ENCODE assay signal across 9 mouse cellular contexts in genomic region chr13:44833353-44833752, GRCm38 (mm10).
DNase-seq lines count a peak whose midpoint lies in the region; ATAC-seq and TF ChIP-seq lines count a peak whose summit lies in the region.
"Had no signal": no experiment of that assay in that cellular context is flagged by ENCODE, and none has a peak within 500 bp of the region (broad histone marks: within the 10 kb centered on the region; RNA-seq: fewer than 3 reads in every experiment).

No protein-coding gene starts in this region.

- H3K27ac ChIP-seq in intestine, postnatal 0 days (ENCODE audit: low read depth, low read length), result no peak overlapping the region
- no peak overlapping the region for H3K27ac ChIP-seq in intestine, embryonic 16.5 days (ENCODE audit: low read length)
- H3K27ac ChIP-seq in midbrain, embryonic 16.5 days (ENCODE audit: low read length), result no peak overlapping the region
- H3K27ac ChIP-seq: limb, embryonic 12.5 days had no signal

- H3K36me3 ChIP-seq in intestine, postnatal 0 days (ENCODE audit: control insufficient read depth, insufficient read depth), result no peaks in the 10 kb centered on the region
- no peaks in the 10 kb centered on the region for H3K36me3 ChIP-seq in intestine, embryonic 16.5 days (ENCODE audit: control insufficient read depth, insufficient read depth, low read length)
- no peaks in the 10 kb centered on the region for H3K36me3 ChIP-seq in midbrain, embryonic 16.5 days (ENCODE audit: control insufficient read depth, insufficient read depth, low read length)
- H3K36me3 ChIP-seq: limb, embryonic 12.5 days had no signal

- no peaks in the 10 kb centered on the region for H3K4me1 ChIP-seq in intestine, postnatal 0 days (replicated peaks; ENCODE audit: control insufficient read depth, insufficient read depth, low read length)
- H3K4me1 ChIP-seq in intestine, embryonic 16.5 days (ENCODE audit: control insufficient read depth, insufficient read depth, low read length), result no peaks in the 10 kb centered on the region; the same call in 1 of the 2 replicates
- H3K4me1 ChIP-seq in midbrain, embryonic 16.5 days (ENCODE audit: control insufficient read depth, insufficient read depth, low read length), result 0 out of 2 replicates have a peak, but pooled peaks cover 3% of the 10 kb centered on the region

- H3K9me3 ChIP-seq in intestine, postnatal 0 days (ENCODE audit: control insufficient read depth), result no peaks in the 10 kb centered on the region
- no peaks in the 10 kb centered on the region for H3K9me3 ChIP-seq in intestine, embryonic 16.5 days (ENCODE audit: control insufficient read depth, low read length)
- no peaks in the 10 kb centered on the region for H3K9me3 ChIP-seq in midbrain, embryonic 16.5 days (replicated peaks; ENCODE audit: control insufficient read depth, low read length, poor library complexity, severe bottlenecking)
- H3K9me3 ChIP-seq: limb, embryonic 12.5 days had no signal

- TF ChIP-seq CTCF in intestine, postnatal 0 days (IDR thresholded peaks at IDR 0.05; ENCODE audit: low read depth), result peak; percentile 90

- no peak overlapping the region for H3K9ac ChIP-seq in intestine, postnatal 0 days (ENCODE audit: low read depth, low read length)
- no peak overlapping the region for H3K9ac ChIP-seq in intestine, embryonic 16.5 days (ENCODE audit: low read depth, low read length)
- H3K9ac ChIP-seq in midbrain, embryonic 16.5 days (ENCODE audit: low read depth, low read length), result no peak overlapping the region
- H3K9ac ChIP-seq: limb, embryonic 12.5 days had no signal

- H3K4me3 ChIP-seq in intestine, postnatal 0 days (ENCODE audit: low read depth, low read length), result no peak overlapping the region
- H3K4me3 ChIP-seq in intestine, embryonic 16.5 days (ENCODE audit: low read length), result no peak overlapping the region
- no peak overlapping the region for H3K4me3 ChIP-seq in midbrain, embryonic 16.5 days (ENCODE audit: low read depth, low read length)
- H3K4me3 ChIP-seq: limb, embryonic 12.5 days had no signal

- peak; percentile 31 to 41 for DNase-seq in B cell, adult 2 months
- peak; percentile 58 for DNase-seq in R1 (ENCODE audit: low read depth, low spot score)
- DNase-seq in embryo, embryonic 9.5 days (ENCODE audit: extremely low spot score), result peak; percentile 33
- DNase-seq in kidney, postnatal 14 days, result peak; percentile 65
- DNase-seq in spleen, postnatal 14 days (ENCODE audit: low spot score in 2 of 2), result no peak

- ATAC-seq in intestine, postnatal 0 days, result no peak
- ATAC-seq in intestine, embryonic 16.5 days, result no peak; the same call in 1 of the 2 replicates
- ATAC-seq in midbrain, embryonic 16.5 days, result peak; percentile 73

- no peak overlapping the region for H3K4me2 ChIP-seq in intestine, postnatal 0 days (replicated peaks; ENCODE audit: low read depth)
- no peak overlapping the region for H3K4me2 ChIP-seq in intestine, embryonic 16.5 days (ENCODE audit: low read depth, low read length)
- no peak overlapping the region for H3K4me2 ChIP-seq in midbrain, embryonic 16.5 days (ENCODE audit: low read length)
- H3K4me2 ChIP-seq: limb, embryonic 12.5 days had no signal

- no peaks in the 10 kb centered on the region for H3K27me3 ChIP-seq in intestine, postnatal 0 days (replicated peaks; ENCODE audit: control insufficient read depth, insufficient read depth, low read length)
- H3K27me3 ChIP-seq in intestine, embryonic 16.5 days (replicated peaks; ENCODE audit: control insufficient read depth, insufficient read depth, low read length), result no peaks in the 10 kb centered on the region
- no peaks in the 10 kb centered on the region for H3K27me3 ChIP-seq in midbrain, embryonic 16.5 days (ENCODE audit: control insufficient read depth, insufficient read depth, low read depth, low read length)
- H3K27me3 ChIP-seq: limb, embryonic 12.5 days had no signal

- WGBS in intestine, postnatal 0 days, result 57% methylated on average over 3 of the region's 3 CpGs
- 53% methylated on average over 3 of the region's 3 CpGs for WGBS in intestine, embryonic 16.5 days
- WGBS in midbrain, embryonic 16.5 days, result 51% methylated on average over 3 of the region's 3 CpGs

Comparison
In these comparisons a context has a peak if more than half of its experiments do, and no peak if none do; other contexts are left out.
1. DNase-seq: peak in B cell, adult 2 months (2 of 2), R1 (single experiment), embryo, embryonic 9.5 days (single experiment) and kidney, postnatal 14 days (single experiment); none in spleen, postnatal 14 days (0 of 2).